Mouse (Mus musculus): ENCODE measurements around the gene Znhit3.

- TF ChIP-seq CTCF (IDR thresholded peaks at IDR 0.05 in 2 of 3, conservative IDR thresholded peaks at IDR 0.05 in 1 of 3; ENCODE audit: control insufficient read depth in 1 of 3, insufficient read depth in 1 of 3, low read depth in 2 of 3, low read length in 3 of 3, poor library complexity in 1 of 3, severe bottlenecking in 1 of 3) (no peak), TBP (IDR thresholded peaks at IDR 0.05; ENCODE audit: low read depth, low read length) (no peak), ZNF384 (IDR thresholded peaks at IDR 0.05; ENCODE audit: low read depth, low read length) (no peak), POLR2A (IDR thresholded peaks at IDR 0.05; ENCODE audit: control insufficient read depth in 1 of 2, insufficient read depth in 1 of 2, low read depth in 1 of 2, low read length in 2 of 2, poor library complexity in 1 of 2) (no peak), BHLHE40 (IDR thresholded peaks at IDR 0.05; ENCODE audit: borderline replicate concordance, low read depth, low read length) (no peak), MAFK (IDR thresholded peaks at IDR 0.05; ENCODE audit: borderline replicate concordance, low read depth, low read length) (no peak), SIN3A (IDR thresholded peaks at IDR 0.05; ENCODE audit: low read length) (no peak), EP300 (IDR thresholded peaks at IDR 0.05; ENCODE audit: low read depth in 1 of 2, low read length in 2 of 2) (no peak), MXI1 (IDR thresholded peaks at IDR 0.05; ENCODE audit: low read depth, low read length) (no peak), GABPA (IDR thresholded peaks at IDR 0.05; ENCODE audit: low read depth, low read length) (no peak), ZMIZ1 (IDR thresholded peaks at IDR 0.05; ENCODE audit: low read depth, low read length) (no peak), RCOR1 (IDR thresholded peaks at IDR 0.05; ENCODE audit: low read depth, low read length) (no peak), SMC3 (IDR thresholded peaks at IDR 0.05; ENCODE audit: low read depth, low read length) (no peak)
These were observed 44.6 kb upstream of the Znhit3 start for GRCm38 (mm10) chr11:84960780-84961179.

Measured in MEL (cell line).